Mouse (Mus musculus) kidney, postnatal 25 days (tissue): ENCODE data around the gene Med29.

Experiments
- DNase-seq, 2 experiments: peaks; one replicate each; pipeline ENCODE4 v3.0.0; 2021; ENCODE audit warnings: mixed read lengths in 2 of 2

Gene Med29

GRCm38 (mm10) chr7:28392429-28393271, at the start of gene Med29, which contains the start of gene Paf1:
TSS of gene Med29 (minus strand) at chr7:28392708.
TSS of gene Paf1 (plus strand) at chr7:28392951.
- peak; percentile 98 to 99 for DNase-seq

- no peak for DNase-seq
These were observed 49.4 kb upstream of the Med29 start for GRCm38 (mm10) chr7:28441776-28442485.

- DNase-seq, result peak; percentile 37 to 67
These were observed 48.2 kb upstream of the Med29 start for GRCm38 (mm10) chr7:28440739-28441138.

- DNase-seq, result no peak
These were observed 46.3 kb upstream of the Med29 start for GRCm38 (mm10) chr7:28438771-28439170.

- no peak for DNase-seq
These were observed 45.5 kb upstream of the Med29 start for GRCm38 (mm10) chr7:28437964-28438363.

GRCm38 (mm10) chr7:28436932-28437570, 44.5 kb upstream of the Med29 start, which contains the start of gene Gmfg:
TSS of gene Gmfg (plus strand) at chr7:28437447.
- DNase-seq, result peak; percentile 87 to 91

GRCm38 (mm10) chr7:28436271-28436904, 43.9 kb upstream of the Med29 start:
- peak; percentile 100 for DNase-seq

GRCm38 (mm10) chr7:28435660-28436259, 43.3 kb upstream of the Med29 start:
- DNase-seq, result peak; percentile 9 to 58

- DNase-seq, result no peak
These were observed 39.7 kb upstream of the Med29 start for GRCm38 (mm10) chr7:28432252-28432651.

- no peak for DNase-seq
These were observed 38.0 kb upstream of the Med29 start for GRCm38 (mm10) chr7:28430512-28430911.

- DNase-seq, result peak; percentile 40 to 53
These were observed 35.2 kb upstream of the Med29 start for GRCm38 (mm10) chr7:28427738-28428137.

- DNase-seq, result no peak
These were observed 30.5 kb upstream of the Med29 start for GRCm38 (mm10) chr7:28423018-28423417.

GRCm38 (mm10) chr7:28419416-28419815, 26.9 kb upstream of the Med29 start:
- DNase-seq, result no peak

GRCm38 (mm10) chr7:28418096-28418670, 25.7 kb upstream of the Med29 start:
- peak; percentile 80 to 89 for DNase-seq

- no peak for DNase-seq
These were observed 24.9 kb upstream of the Med29 start for GRCm38 (mm10) chr7:28417368-28417767.

- no peak for DNase-seq
These were observed 20.3 kb upstream of the Med29 start for GRCm38 (mm10) chr7:28412826-28413225.

- DNase-seq, result peak; percentile 76 to 84
These were observed 18.4 kb upstream of the Med29 start for GRCm38 (mm10) chr7:28410841-28411475.

GRCm38 (mm10) chr7:28401942-28402341, 9.4 kb upstream of the Med29 start:
- peak in 1 of 2 experiments; percentile 8 for DNase-seq

- no peak for DNase-seq
These were observed 8.5 kb upstream of the Med29 start for GRCm38 (mm10) chr7:28401030-28401429.

- DNase-seq, result no peak
These were observed 6.3 kb upstream of the Med29 start for GRCm38 (mm10) chr7:28398696-28399340.

GRCm38 (mm10) chr7:28398000-28398399, 5.5 kb upstream of the Med29 start:
- peak in 1 of 2 experiments; percentile 64 for DNase-seq
